Mouse (Mus musculus): Measurements from ENCODE around the gene Adamts15.

- TF ChIP-seq CTCF (IDR thresholded peaks at IDR 0.05; ENCODE audit: low read depth): no peak
- no peak for TF ChIP-seq EP300 (optimal IDR thresholded peaks at IDR 0.05)
These were observed 41.7 kb downstream of the Adamts15 start for GRCm38 (mm10) chr9:30880553-30880952.

Data from stomach, postnatal 0 days (tissue).